Mouse (Mus musculus) liver, postnatal 0 days (tissue): ENCODE measurements around the gene Cenpi.

ENCODE experiments used
- CTCF ChIP-seq: sonication (generic); IDR thresholded peaks from 2 replicates; pipeline ENCODE4 v1.5.1; 2016; ENCODE audit warnings: antibody characterized with exemption, low read depth
- EP300 ChIP-seq: IDR thresholded peaks from 2 replicates; pipeline ENCODE4 v1.6.1; 2016; ENCODE audit warnings: antibody characterized with exemption, low read depth, mild to moderate bottlenecking

DNA sequence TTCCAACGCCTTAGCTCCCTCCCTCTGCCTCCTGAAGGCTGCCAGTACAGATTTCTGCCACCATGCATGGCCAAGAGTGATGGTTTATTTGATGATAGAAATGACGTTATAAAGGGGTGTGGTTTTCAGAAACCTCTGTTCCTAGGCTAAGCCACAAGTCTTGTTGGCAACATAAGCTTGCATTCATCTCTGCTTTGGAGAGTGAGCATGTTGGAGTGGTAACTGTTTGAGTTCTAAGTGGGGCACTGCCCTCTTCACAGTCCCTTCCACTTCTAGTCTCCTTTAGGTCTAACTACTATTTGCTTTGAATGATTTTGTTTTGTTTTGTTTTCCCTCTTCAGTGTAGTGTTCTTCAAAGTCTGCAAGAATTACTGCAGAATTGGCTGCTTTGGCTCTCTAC, 34.9 kb downstream of the Cenpi start:
- TF ChIP-seq EP300 (no peak), CTCF (no peak)
